Mouse (Mus musculus) thymus, adult 2 months (tissue): ENCODE measurements around the gene Klk1b24.

Source experiments
- CTCF ChIP-seq: fragments of 200-500 bp; IDR thresholded peaks from 2 replicates; pipeline ENCODE4 v1.5.1; 2012; ENCODE audit warnings: mild to moderate bottlenecking, control low read depth, low read length, moderate library complexity, borderline replicate concordance; ENCODE audit not compliant: control insufficient read depth, poor library complexity, insufficient read depth; ENCODE audit errors: extremely low read depth
- POLR2A ChIP-seq: fragments of 200-500 bp; IDR thresholded peaks from 2 replicates; pipeline ENCODE4 v1.6.1; 2012; ENCODE audit warnings: mild to moderate bottlenecking, low read length, control low read depth, moderate library complexity; ENCODE audit not compliant: control insufficient read depth, poor library complexity, insufficient read depth; ENCODE audit errors: extremely low read depth

- TF ChIP-seq CTCF (no peak), POLR2A (no peak)
Observed at GRCm38 (mm10) chr7:44197891-44198290, 9.9 kb downstream of the Klk1b24 start, which contains the start of gene Klk1b3.
